Mouse (Mus musculus): ENCODE measurements around the gene Kitl.

DNA sequence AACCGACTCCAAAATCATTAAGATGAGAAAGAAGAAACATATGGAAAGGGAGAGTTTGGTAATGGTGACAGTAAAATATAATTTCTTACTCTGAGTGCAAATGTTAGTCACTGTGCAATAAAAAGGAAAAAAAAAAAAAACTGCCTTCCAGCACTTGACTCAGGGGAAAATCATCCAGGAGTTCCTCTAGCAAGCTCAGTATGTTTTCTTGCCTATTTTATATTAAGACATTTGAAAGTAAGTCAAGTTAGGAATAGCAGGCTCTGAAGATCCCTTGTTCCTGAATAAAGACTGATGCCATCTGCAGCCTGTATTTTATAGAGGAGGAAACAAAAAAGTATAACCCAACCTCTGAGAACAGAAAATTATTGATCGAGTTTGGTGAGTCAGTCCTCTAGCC, 39.7 kb downstream of the Kitl start:
- TF ChIP-seq CTCF (IDR thresholded peaks at IDR 0.05; ENCODE audit: borderline replicate concordance, extremely low read depth, insufficient read depth, insufficient read length) (no peak), POLR2A (IDR thresholded peaks at IDR 0.05; ENCODE audit: borderline replicate concordance, extremely low read depth, insufficient read depth, insufficient read length, poor library complexity, severe bottlenecking) (no peak)
